Mouse (Mus musculus): ENCODE measurements around the gene Rpl10a.

Rpl10a gene

DNA sequence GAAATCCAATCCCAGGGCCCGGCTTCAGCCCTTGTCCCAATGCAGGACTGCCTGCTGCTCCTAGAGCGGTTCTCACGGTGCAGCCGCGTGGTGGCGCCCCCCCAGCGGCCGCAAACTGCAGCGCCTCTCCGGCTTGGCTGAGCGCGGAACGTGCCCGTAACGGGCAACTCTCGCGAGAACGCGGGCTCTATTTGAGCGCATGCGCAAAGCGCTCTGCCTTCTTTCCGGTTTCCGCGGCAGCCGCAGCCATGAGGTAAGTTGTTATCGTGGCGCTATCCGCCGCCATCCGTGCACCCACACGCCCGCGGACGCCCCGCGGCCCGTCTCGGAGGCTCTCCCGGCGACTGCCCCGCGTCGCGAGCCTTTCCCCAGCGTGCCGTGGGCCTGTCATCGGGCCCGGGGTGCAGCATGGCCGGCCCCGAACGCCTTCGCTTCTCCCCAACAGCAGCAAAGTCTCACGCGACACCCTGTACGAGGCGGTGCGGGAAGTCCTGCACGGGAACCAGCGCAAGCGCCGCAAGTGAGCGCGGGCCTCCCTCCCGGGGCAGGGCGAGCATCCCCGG is at the start of gene Rpl10a:
Rpl10a (plus strand) TSS at position 106 of the 563 bp plus-strand sequence.
- peak; percentile 91 to 96 for DNase-seq (ENCODE audit: low spot score in 2 of 2)

DNA sequence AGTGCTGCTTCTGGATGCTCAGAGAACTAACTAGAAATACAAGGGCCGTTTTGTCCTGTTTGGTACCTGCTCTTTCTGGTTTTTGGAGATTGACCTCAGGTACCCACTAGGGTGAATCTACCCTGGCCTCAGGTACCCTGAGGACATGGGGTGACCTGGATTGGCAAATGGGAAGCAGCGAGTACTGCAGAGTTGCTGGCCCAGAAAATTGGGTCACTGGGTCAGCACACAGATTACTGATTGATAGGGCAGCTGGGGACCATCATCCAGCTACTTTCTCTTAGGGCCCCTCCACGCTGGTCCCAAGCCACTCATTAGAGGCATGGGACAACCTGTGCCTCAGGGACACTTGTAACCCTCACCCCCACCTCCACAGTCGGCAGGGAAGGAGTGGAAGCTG is 49.0 kb upstream of the Rpl10a start:
- no peak for DNase-seq (ENCODE audit: low spot score in 2 of 2)

DNA sequence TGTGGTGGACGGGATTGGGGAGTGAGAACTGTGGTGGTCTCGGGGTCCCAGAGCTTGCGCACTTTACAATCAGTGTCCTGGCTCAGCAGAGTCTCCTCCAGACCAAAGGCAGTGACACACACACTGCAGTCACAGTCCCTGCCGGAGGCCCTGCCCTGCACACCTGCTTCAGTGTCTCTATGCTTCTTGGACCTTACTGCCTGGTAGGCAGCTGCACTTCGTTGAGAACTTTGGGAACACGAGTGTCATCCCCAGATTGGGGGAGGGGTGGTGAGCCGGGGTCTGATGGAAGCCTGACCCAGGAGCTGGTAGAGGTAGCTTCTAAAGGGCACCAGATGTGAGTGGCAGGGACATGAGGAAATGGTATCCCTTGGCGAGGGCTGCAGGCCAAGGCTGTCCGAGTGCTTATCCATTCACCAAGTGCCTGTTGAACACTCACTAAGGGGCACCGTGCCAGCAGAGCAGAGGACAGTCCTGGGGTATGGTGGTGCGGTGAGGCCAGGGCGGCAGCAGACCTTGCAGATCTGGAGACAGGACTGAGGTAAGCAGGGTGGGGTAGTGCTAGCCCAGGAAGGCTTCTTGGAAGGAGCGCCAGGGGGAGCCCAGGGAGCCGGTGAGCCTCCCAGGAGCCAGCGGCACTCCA is 48.4 kb upstream of the Rpl10a start:
- DNase-seq (ENCODE audit: low spot score in 2 of 2), result peak; percentile 52 to 60

DNA sequence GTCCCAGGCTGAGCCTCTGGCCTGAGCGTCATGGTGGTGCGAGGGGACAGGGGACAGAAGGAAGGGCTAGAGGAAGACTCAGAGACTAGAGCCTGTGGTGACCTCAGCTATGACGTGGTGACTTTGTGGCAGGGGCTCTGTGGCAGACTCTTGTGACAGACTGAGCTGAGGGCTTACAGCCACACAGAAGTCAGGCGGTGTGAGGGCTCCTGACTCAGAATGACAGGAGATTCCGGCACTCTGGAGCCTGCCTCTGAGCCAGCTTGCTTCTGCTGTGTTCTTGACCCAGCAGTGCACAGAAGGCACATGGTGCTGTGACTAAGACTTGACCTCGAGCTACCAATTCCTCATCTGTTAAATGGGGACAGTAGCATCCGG is 47.9 kb upstream of the Rpl10a start:
- no peak for DNase-seq (ENCODE audit: low spot score in 2 of 2)

DNA sequence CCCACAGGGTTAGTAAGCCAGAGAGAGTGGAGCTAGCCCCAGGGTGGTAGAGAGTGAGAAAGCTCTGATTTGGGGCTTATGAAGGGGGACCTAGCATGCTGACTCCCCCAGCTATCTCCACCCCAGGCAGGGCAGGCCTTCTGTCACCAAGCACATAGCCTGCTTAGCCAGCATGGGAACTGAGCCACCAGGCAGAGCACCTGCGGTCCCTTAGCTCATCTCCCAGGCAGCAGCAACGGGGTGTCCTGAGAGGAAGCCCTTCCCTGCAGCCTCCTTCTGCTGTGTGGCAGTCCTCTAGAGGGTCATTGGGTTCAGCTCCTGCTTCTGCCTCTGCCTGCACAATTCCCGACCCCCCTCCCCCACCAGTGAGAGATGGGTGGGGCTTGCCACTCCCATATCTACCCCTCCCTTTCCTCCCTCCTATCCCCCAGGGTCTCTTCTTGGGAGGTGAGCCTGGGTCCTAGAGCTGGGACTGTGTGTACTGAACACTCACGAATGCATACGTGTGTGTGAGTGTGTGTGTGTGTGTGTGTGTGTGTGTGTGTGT is 47.4 kb upstream of the Rpl10a start:
- no peak for DNase-seq (ENCODE audit: low spot score in 2 of 2)

DNA sequence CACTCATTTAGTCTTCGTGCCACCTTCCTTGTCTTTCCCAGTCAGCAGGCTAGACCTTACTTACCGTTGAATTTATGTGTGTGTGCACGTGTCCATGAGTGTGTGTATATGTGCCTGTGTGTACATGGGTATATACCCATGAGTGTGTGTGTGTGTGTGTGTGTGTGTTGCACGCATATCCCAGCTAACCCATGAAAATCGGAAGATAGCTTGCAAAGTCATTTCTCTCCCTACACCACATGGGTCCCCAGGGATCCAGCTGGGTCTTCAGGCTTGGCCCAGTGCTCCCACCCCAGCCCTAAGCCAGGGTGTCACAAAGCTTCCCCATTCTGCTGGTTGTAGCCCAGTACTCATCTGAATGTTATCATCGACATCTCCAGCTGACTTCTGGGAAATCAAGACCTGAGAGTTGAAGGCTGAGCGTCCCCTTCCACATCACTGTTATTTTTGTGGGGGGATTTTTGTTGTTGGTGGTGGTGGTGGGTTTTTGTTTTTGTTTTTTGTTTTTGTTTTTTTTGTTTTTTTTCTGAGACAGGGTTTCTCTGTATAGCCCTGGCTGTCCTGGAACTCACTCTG is 46.3 kb upstream of the Rpl10a start:
- DNase-seq (ENCODE audit: low spot score in 2 of 2), result no peak

DNA sequence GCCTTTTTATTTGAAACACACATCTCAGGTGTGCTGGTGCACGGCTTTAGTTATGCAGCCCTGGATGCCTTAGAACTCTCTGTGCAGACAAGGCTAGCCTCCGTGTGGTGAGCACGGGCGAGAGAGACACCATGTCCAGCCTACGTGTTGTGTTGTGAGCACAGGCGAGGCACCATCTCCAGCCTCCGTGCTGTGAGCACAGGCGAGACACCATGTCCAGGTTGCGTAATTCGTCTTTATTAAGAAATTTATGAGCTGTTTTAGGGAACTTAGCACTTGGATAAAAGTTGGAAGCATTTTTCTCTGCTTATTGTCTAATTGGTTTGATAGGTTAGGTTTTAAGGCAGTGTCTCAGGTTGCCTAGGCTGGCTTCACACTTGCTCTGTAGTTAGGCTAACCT is 45.1 kb upstream of the Rpl10a start:
- no peak for DNase-seq (ENCODE audit: low spot score in 2 of 2)

DNA sequence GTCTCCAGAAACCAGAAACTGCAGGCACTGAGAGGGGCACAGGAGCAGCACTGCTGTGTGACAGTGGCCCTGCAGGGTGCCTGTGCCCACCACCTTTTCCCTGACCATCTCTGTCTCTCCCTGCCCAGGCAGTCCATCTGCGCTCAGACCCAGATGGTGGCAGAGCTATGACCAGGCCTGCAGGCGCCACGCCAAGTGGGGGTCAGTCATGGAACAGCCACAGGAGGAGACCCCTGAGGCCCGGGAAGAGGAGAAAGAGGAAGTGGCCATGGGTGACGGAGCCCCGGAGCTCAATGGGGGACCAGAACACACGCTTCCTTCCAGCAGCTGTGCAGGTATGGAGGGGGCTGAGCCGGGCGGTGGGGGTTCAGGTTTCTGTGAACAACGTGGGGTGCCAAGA is 42.1 kb upstream of the Rpl10a start:
- no peak for DNase-seq (ENCODE audit: low spot score in 2 of 2)

DNA sequence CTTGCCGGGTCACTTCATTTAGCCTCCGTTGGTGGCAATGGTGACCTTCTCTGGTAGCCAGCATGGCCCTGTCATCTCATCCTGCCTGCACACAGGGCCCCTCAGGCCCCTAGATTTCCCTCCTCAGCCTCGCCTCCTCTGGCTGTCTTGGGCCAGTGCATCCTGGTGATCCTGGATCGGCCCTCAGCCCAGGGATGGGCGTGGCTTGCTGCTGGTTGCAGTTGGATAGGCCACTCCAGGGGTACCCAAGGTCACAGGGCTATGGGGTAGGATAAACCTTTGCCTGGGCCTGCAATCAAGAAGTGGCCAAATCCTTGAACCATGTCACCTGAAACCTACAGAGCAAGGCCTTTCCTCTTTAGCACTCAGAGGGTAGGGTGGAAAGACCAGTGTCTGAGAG is 41.3 kb upstream of the Rpl10a start:
- DNase-seq (ENCODE audit: low spot score in 2 of 2), result no peak

DNA sequence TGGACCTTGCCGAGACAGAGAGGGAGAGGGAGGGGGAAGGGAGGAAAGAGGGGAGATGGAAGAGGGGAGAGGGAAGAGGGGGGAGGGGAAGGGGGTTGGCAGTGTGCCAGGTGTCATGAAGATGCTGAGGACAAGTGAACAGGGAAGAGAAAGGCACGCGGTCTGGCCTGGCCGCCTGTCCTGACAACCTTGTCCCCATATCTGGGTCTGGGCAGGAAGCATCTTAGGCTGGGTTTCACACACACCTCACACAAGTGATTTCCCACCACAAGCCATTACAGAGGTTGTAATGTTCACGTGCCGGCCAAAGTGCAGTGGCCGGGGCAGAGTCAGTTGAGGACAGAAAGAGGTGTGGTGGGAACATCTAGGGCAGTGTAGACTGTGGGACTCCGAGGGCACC is 40.7 kb upstream of the Rpl10a start:
- no peak for DNase-seq (ENCODE audit: low spot score in 2 of 2)

DNA sequence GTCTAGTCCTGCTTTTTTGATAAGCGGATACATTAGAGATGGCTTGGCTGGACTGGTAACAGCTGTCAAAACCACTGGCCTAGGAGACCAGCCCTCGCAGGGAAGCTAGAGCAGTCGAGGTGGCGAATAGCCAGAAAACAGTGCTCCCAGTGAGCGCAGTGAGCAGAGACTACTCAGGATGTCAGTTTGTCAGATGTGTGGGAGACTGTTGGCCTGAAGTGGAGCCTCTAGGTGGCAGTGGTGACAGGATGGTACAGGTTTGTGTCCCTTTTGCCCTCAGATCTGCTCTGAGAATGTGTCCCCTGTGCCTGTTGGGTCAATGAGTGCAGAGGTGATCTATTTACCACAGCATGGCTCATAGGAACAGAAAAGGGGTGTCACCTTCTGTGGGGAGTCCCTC is 40.3 kb upstream of the Rpl10a start:
- no peak for DNase-seq (ENCODE audit: low spot score in 2 of 2)

DNA sequence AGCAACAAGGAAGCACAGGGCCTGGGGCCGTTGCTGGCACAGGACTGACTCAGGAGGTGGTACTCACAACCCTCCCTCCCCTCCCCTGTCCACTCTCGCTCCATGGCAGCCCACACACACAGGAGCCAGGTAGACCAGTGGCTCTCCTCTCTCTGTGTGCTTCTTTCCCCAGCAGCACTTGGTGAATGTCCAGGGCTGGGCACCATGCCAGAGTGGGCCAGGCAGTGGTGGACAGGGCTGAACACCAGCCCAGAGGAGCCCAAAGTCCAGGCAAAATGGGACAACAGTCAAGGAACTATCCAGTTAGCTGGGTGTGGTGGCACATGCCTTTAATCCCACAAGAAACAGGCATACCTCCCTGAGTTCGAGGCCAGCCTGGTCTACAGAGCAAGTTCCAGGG is 38.0 kb upstream of the Rpl10a start:
- no peak for DNase-seq (ENCODE audit: low spot score in 2 of 2)

DNA sequence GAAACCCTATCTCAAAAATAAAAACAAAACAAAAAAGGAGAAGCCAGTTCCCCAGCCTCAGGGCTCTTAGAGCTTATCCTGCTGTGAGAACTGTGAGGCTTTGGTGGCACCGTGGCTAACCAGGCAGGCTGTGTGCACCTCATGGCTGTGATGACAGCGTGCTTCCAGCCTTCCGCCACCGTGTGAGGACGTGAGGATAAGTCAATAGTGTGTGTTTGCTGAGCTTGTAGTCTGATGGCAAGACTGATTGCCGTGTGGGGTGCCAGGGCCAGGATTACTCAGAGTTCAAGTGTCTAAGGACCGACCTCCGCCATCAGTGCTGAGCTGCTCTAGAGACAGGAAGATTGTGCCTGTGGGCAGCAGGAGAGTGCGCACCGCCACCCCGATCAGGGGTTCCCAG is 37.6 kb upstream of the Rpl10a start:
- no peak for DNase-seq (ENCODE audit: low spot score in 2 of 2)

DNA sequence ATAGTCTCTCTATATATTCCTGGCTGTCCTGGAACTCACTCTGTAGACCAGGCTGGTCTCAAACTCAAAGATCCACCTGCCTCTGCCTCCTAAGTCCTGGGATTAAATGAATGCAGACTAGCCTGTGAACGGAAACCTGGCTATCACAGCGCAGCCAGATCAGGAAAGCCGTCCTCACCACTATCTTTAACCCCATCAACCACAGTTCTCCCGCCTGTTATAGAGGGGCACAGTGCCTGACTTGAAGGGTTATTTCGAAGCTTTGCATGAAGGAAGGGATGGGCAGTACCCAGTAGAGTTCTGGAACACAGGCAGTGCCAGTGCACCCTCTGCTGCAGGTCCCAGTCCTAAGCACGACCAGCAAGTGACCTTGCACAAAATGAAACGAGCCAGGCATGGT is 36.9 kb upstream of the Rpl10a start:
- DNase-seq (ENCODE audit: low spot score in 2 of 2), result no peak

DNA sequence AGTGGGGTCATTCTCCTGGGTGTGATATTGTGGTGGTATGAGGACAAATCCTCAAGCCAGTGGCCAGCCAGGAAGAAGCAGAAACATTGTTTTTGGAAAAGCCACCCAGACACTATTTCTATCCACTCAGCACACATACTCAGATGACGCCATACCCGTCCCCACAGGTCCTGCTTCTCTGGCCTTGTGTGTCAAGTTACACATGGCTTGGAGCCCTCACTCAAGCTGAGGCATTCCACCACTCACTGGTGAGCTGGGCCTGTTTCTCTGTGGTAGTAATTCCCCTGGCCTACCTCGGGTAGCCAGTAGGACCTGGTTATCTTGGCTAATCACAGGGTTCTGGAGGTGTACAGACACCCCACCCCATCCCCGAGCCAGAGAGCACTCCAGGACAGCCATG is 34.6 kb upstream of the Rpl10a start:
- no peak for DNase-seq (ENCODE audit: low spot score in 2 of 2)

DNA sequence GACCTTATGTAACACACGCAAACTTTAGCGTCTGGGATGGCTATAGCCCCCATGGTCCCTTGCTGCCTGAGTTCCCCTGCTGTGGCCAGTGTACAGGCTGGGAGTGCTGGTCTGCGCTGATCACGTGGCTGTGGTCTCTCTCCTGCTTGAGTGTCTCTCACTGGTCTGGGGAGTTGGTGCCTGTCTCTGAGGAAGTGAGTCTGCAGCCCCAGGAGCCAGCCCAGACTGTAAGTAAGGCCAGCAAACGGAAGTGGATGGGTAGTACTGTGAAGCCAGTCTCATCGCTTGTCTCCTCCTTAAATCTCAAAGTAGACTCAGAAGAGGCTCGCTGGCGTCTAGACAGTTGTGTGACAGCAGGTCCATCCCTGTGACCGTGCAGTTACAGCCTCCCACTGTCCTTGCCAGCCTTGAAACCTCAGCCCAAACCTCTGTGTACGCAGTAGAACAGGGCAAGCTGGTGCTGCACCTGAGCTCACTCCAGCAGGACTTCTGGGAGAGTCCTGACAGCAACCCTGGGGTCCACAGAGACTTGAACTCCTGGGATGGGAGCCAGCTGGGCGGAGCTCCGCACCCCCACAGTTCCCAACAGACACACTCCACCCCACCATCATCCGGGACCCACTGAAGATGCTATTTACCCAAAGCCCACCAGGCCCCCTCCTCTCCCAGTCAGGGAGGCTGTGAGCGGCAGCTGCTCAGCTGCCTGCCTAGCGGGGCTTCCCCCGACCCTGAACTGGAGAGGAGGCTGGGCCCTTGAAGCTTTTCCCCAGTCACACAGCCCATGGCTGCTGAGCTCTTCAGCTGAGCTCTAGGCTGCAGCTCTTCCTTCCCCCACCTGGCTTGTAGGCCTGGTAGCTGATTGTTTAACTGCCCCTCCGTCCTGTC is 33.6 kb upstream of the Rpl10a start:
- DNase-seq (ENCODE audit: low spot score in 2 of 2), result peak in 1 of 2 experiments; percentile 53

DNA sequence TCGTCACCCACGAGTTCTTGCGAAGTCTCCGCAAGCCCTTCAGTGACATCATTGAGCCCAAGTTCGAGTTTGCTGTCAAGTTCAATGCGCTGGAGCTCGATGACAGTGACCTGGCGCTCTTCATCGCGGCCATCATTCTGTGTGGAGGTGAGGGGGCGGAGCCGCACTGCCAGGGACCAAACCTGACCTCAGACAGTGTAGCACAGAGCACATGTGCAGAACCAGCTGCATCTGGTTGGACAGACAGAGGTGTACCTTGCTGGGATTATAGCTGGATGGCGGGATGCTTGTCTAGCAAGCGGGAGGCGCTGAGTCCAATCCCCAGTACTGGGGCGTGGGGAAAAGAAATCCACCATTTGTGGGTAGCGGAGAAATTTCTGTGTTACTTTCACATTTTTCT is 29.4 kb upstream of the Rpl10a start:
- no peak for DNase-seq (ENCODE audit: low spot score in 2 of 2)

DNA sequence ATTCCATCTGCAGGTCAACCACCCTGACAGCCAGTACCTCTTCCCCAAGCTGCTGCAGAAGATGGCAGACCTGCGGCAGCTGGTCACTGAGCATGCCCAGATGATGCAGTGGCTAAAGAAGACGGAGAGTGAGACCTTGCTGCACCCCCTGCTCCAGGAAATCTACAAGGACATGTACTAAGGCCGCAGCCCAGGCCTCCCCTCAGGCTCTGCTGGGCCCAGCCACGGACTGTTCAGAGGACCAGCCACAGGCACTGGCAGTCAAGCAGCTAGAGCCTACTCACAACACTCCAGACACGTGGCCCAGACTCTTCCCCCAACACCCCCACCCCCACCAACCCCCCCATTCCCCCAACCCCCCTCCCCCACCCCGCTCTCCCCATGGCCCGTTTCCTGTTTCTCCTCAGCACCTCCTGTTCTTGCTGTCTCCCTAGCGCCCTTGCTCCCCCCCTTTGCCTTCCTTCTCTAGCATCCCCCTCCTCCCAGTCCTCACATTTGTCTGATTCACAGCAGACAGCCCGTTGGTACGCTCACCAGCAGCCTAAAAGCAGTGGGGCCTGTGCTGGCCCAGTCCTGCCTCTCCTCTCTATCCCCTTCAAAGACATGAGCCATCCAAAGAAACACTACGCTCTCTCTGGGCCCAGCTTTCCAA is 28.5 kb upstream of the Rpl10a start:
- DNase-seq (ENCODE audit: low spot score in 2 of 2), result no peak

DNA sequence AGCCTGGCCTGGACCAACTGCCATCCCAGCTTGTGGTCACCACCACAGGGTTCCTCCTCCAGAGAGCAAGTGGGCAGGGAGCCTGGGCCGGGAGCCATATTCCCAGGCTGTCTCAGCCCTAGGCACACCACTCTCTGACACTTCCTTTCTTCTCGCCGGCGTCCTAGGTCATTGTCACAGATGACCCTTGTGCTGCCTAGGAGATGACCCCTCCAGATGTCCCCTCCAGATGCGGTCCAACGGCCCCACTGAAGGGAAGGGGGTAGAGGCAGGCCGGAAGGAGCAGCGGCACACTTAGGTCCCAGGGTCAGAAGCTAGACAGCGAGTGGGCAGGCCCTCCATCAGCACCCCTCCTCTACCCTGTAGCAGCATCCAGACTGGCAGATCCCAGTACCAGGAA is 27.9 kb upstream of the Rpl10a start:
- no peak for DNase-seq (ENCODE audit: low spot score in 2 of 2)

DNA sequence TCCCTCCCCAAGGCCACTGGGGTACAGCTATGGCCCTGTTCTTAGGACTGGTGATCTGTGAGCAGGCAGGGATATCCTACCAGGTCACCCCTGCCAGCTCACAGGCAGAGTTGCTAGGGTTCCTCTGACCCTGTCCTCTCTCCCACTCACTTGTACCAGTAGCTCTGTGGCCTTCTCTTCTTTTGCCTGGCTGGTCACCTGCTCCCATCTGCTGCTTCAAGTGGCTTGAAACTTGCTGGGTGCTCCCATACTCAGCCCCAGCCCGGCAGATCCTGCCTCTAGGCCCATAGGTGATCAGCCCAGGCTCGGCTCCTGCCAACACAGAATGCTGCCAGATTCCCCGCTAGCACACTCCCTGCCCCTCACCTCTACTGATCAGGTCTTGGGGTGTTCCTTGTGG is 27.4 kb upstream of the Rpl10a start:
- DNase-seq (ENCODE audit: low spot score in 2 of 2), result no peak

DNA sequence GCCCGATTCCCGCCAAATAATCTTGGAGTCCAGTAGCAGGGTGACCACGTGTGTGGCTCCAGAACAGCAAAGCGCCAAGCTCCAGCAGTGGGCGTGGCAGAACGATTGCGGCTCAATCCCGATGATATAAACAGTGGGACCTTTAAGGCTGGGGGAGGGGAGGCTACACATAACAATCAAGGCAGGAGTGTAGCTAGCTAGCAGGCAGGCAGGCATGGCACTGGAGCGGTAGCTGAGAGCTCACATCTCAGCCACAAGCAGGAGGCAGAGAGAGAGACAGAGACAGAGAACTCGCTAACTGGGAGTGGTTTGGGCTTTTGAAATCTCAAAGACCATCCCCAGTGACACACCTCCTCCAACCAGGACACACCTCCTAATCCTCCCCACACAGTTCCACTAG is 23.1 kb upstream of the Rpl10a start:
- no peak for DNase-seq (ENCODE audit: low spot score in 2 of 2)

Data from heart, adult 9 months (tissue).